Mouse (Mus musculus): ENCODE measurements at regions not wholly inside any gene's neighbourhood (a gene's known extent, or its start where the extent isn't known, plus 50 kb on each side); places are given as distances from the start of the nearest gene placed in this dataset.

- DNase-seq (ENCODE audit: inconsistent ontology term), result no peak
Measured at GRCm38 (mm10) chr5:41206462-41206861, 501.5 kb downstream of the Rab28 start.

GRCm38 (mm10) chr5:41204417-41204816 is 503.5 kb downstream of the Rab28 start:
- no peak for DNase-seq (ENCODE audit: inconsistent ontology term)

GRCm38 (mm10) chr5:41187193-41187592 is 520.8 kb downstream of the Rab28 start:
- DNase-seq (ENCODE audit: inconsistent ontology term), result no peak

GRCm38 (mm10) chr5:41177220-41177619 is 530.7 kb downstream of the Rab28 start:
- no peak for DNase-seq (ENCODE audit: inconsistent ontology term)

- peak; percentile 70 for DNase-seq (ENCODE audit: inconsistent ontology term)
Measured at GRCm38 (mm10) chr5:41165870-41166626, 541.9 kb downstream of the Rab28 start.

- peak; percentile 57 for DNase-seq (ENCODE audit: inconsistent ontology term)
Measured at GRCm38 (mm10) chr5:41125050-41125449, 582.9 kb downstream of the Rab28 start.

GRCm38 (mm10) chr5:41117658-41118057 is 590.3 kb downstream of the Rab28 start:
- no peak for DNase-seq (ENCODE audit: inconsistent ontology term)

GRCm38 (mm10) chr5:41087773-41088172 is 620.2 kb downstream of the Rab28 start:
- no peak for DNase-seq (ENCODE audit: inconsistent ontology term)

GRCm38 (mm10) chr5:41076412-41076811 is 631.5 kb downstream of the Rab28 start:
- no peak for DNase-seq (ENCODE audit: inconsistent ontology term)

- DNase-seq (ENCODE audit: inconsistent ontology term), result no peak
Measured at GRCm38 (mm10) chr5:41061646-41062045, 646.3 kb downstream of the Rab28 start.

- no peak for DNase-seq (ENCODE audit: inconsistent ontology term)
Measured at GRCm38 (mm10) chr5:41061222-41061621, 646.7 kb downstream of the Rab28 start.

GRCm38 (mm10) chr5:41058015-41058414 is 649.9 kb downstream of the Rab28 start:
- DNase-seq (ENCODE audit: inconsistent ontology term), result no peak

- peak; percentile 12 for DNase-seq (ENCODE audit: inconsistent ontology term)
Measured at GRCm38 (mm10) chr5:41051948-41052347, 656.0 kb downstream of the Rab28 start.

GRCm38 (mm10) chr5:41048515-41048914 is 659.4 kb downstream of the Rab28 start:
- peak; percentile 58 for DNase-seq (ENCODE audit: inconsistent ontology term)

GRCm38 (mm10) chr5:41045221-41045620 is 662.7 kb downstream of the Rab28 start:
- DNase-seq (ENCODE audit: inconsistent ontology term), result peak; percentile 88

- DNase-seq (ENCODE audit: inconsistent ontology term), result peak; percentile 71
Measured at GRCm38 (mm10) chr5:41044465-41044864, 663.5 kb downstream of the Rab28 start.

- no peak for DNase-seq (ENCODE audit: inconsistent ontology term)
Measured at GRCm38 (mm10) chr5:41038790-41039189, 669.2 kb downstream of the Rab28 start.

- peak; percentile 11 for DNase-seq (ENCODE audit: inconsistent ontology term)
Measured at GRCm38 (mm10) chr5:41006692-41007091, 701.3 kb downstream of the Rab28 start.

- DNase-seq (ENCODE audit: inconsistent ontology term), result no peak
Measured at GRCm38 (mm10) chr5:40986562-40986961, 721.4 kb downstream of the Rab28 start.

GRCm38 (mm10) chr5:40974892-40975291 is 733.1 kb downstream of the Rab28 start:
- DNase-seq (ENCODE audit: inconsistent ontology term), result no peak

- DNase-seq (ENCODE audit: inconsistent ontology term), result peak; percentile 62
Measured at GRCm38 (mm10) chr5:40952901-40953595, 754.9 kb downstream of the Rab28 start.

GRCm38 (mm10) chr5:40929127-40929526 is 778.8 kb downstream of the Rab28 start:
- DNase-seq (ENCODE audit: inconsistent ontology term), result no peak

GRCm38 (mm10) chr5:40920920-40921319 is 787.0 kb downstream of the Rab28 start:
- no peak for DNase-seq (ENCODE audit: inconsistent ontology term)
